Mouse (Mus musculus) c-Kit-positive CD71-positive TER-119-positive erythroid progenitor cells, embryonic 14.5 days (primary cell): ENCODE measurements around the gene Pspc1.

Experiments used
- DNase-seq: peaks from one replicate; pipeline ENCODE4 v3.0.0-alpha.2; 2013; ENCODE audit warnings: low spot score

The Pspc1 gene

GRCm38 (mm10) chr14:56697836-56698235 lies 80.3 kb downstream of the Pspc1 start:
- no peak for DNase-seq

- no peak for DNase-seq
Measured at GRCm38 (mm10) chr14:56695495-56695894, 82.6 kb downstream of the Pspc1 start.

- DNase-seq = no peak
Measured at GRCm38 (mm10) chr14:56689766-56690165, 88.3 kb downstream of the Pspc1 start.

- DNase-seq = no peak
Measured at GRCm38 (mm10) chr14:56689116-56689515, 89.0 kb downstream of the Pspc1 start.

GRCm38 (mm10) chr14:56685426-56685825 lies 92.7 kb downstream of the Pspc1 start:
- no peak for DNase-seq
